Mouse (Mus musculus) CD4-positive helper T cell, adult 2 months (primary cell): ENCODE results near the gene Kcnc4.

ENCODE experiments used
- DNase-seq: peaks from one replicate; pipeline ENCODE4 v3.0.0-alpha.2; 2012; ENCODE audit warnings: low read depth, missing footprints, low spot score

The Kcnc4 gene

GRCm38 (mm10) chr3:107458528-107459195, 690 bp downstream of the Kcnc4 start:
- no peak for DNase-seq

GRCm38 (mm10) chr3:107458104-107458503, 1.2 kb downstream of the Kcnc4 start:
- DNase-seq, result no peak

- no peak for DNase-seq
Measured at GRCm38 (mm10) chr3:107454280-107454679, 5.1 kb downstream of the Kcnc4 start.

GRCm38 (mm10) chr3:107446822-107447221, 12.5 kb downstream of the Kcnc4 start:
- no peak for DNase-seq

GRCm38 (mm10) chr3:107443866-107444265, 15.5 kb downstream of the Kcnc4 start:
- DNase-seq, result no peak

GRCm38 (mm10) chr3:107442191-107442590, 17.2 kb downstream of the Kcnc4 start:
- DNase-seq, result no peak

- DNase-seq, result no peak
Measured at GRCm38 (mm10) chr3:107441306-107441705, 18.0 kb downstream of the Kcnc4 start.

- no peak for DNase-seq
Measured at GRCm38 (mm10) chr3:107439280-107439679, 20.1 kb downstream of the Kcnc4 start.

- DNase-seq, result no peak
Measured at GRCm38 (mm10) chr3:107437666-107438065, 21.7 kb downstream of the Kcnc4 start.

GRCm38 (mm10) chr3:107436434-107436833, 22.9 kb downstream of the Kcnc4 start:
- DNase-seq, result no peak

- DNase-seq, result no peak
Measured at GRCm38 (mm10) chr3:107433614-107434013, 25.7 kb downstream of the Kcnc4 start.

- no peak for DNase-seq
Measured at GRCm38 (mm10) chr3:107431268-107431667, 28.1 kb downstream of the Kcnc4 start.

GRCm38 (mm10) chr3:107424258-107425041, 34.9 kb downstream of the Kcnc4 start:
- no peak for DNase-seq

GRCm38 (mm10) chr3:107420156-107420555, 39.2 kb downstream of the Kcnc4 start:
- DNase-seq, result no peak

- no peak for DNase-seq
Measured at GRCm38 (mm10) chr3:107417287-107417644, 42.1 kb downstream of the Kcnc4 start.

- DNase-seq, result no peak
Measured at GRCm38 (mm10) chr3:107416541-107417286, 42.6 kb downstream of the Kcnc4 start.

GRCm38 (mm10) chr3:107413093-107413492, 46.3 kb downstream of the Kcnc4 start:
- DNase-seq, result no peak

GRCm38 (mm10) chr3:107412509-107412908, 46.8 kb downstream of the Kcnc4 start:
- DNase-seq, result no peak

- no peak for DNase-seq
Measured at GRCm38 (mm10) chr3:107411669-107412068, 47.7 kb downstream of the Kcnc4 start.

- DNase-seq, result no peak
Measured at GRCm38 (mm10) chr3:107401401-107401800, 58.0 kb downstream of the Kcnc4 start.

GRCm38 (mm10) chr3:107399991-107400640, 59.2 kb downstream of the Kcnc4 start:
- DNase-seq, result no peak

- DNase-seq, result no peak
Measured at GRCm38 (mm10) chr3:107391198-107391597, 68.2 kb downstream of the Kcnc4 start.
